Mouse (Mus musculus) lung, postnatal 0 days (tissue): ENCODE results near the gene Pcbd2.

Experiments used
- CTCF ChIP-seq: IDR thresholded peaks from 2 replicates; pipeline ENCODE4 v1.5.1; 2016; ENCODE audit warnings: antibody characterized with exemption, mild to moderate bottlenecking
- EP300 ChIP-seq: IDR thresholded peaks from 2 replicates; pipeline ENCODE4 v1.6.1; 2016; ENCODE audit warnings: antibody characterized with exemption, mild to moderate bottlenecking, control low read depth

DNA sequence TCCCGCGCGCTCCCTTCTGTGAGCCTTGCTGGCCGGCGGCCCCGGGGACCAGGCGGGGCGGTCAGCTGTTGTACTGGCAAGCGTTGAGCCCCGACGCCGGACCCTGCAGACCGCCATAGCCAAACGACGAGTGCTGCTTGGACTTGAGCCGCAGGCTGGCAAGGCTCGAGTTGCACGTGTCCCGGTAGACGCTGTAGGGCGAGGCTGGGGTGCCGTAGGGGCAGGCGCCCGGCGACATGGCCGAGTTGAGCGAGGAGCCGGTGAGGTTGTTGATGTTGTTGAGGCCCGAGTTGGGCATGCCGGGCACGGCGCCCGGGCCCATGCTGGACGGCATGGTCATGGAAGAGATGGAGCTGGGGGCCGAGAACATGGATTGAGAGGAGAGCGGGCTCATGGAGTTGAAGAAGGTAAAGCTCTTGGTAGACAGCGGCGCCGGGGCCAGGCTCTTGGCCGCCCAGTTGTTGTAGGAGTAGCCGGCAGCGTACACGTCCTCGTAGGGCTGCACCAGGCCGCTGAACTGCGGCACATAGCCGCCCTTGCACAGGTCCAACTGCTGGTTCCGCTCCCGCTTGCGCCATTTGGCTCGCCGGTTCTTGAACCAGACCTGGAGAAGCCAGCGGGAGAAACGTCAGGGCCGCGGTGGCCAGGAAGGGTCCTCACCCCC lies 99.0 kb downstream of the Pcbd2 start:
- no peak for TF ChIP-seq CTCF
- TF ChIP-seq EP300: no peak
